Mouse (Mus musculus): ENCODE results near the gene Aqp9.

- TF ChIP-seq CTCF (IDR thresholded peaks at IDR 0.05; ENCODE audit: borderline replicate concordance, insufficient read depth, low read depth, low read length) (no peak), POLR2A (IDR thresholded peaks at IDR 0.05; ENCODE audit: borderline replicate concordance, insufficient read depth, low read length) (no peak)
These were observed 5.4 kb downstream of the Aqp9 start for GRCm38 (mm10) chr9:71162858-71163740.

All from cerebellum, adult 2 months (tissue).